Mouse (Mus musculus): ENCODE results near the gene Tns4. TPM values are rescaled to one million over a fixed set of nuclear protein-coding genes. Genes with fewer than 3 reads are reported as not detected.

Gene Tns4
- total RNA-seq, 2 experiments from 2014 or later = not detected

Other genes with a start within 250 kb of the Tns4 start
- gene Wipf2, start 225.7 kb downstream of the Tns4 start, total RNA-seq (2021) = 10 to 100 TPM; 67.3 to 72.9 TPM
- gene Cdc6, start 181.5 kb downstream of the Tns4 start, total RNA-seq (2021) = under 1 TPM; 0.50 to 0.88 TPM
- 10 to 100 TPM; 18.5 to 18.7 TPM for gene Rara, start 161.5 kb downstream of the Tns4 start, total RNA-seq (2021)
- 1 to 10 TPM in 1 of 2 experiments, under 1 TPM in 1; 0.96 to 1.1 TPM for gene Gjd3, start 106.3 kb downstream of the Tns4 start, total RNA-seq (2021)
- gene Top2a, start 65.1 kb downstream of the Tns4 start, total RNA-seq (2021) = 1 to 10 TPM; 2.7 to 3.3 TPM
- gene Igfbp4, start 48.1 kb downstream of the Tns4 start, total RNA-seq (2021) = 10 to 100 TPM; 71.4 to 72.1 TPM
- not detected for gene Ccr7, start 65.8 kb upstream of the Tns4 start, total RNA-seq (2021)
- gene Smarce1, start 141.7 kb upstream of the Tns4 start, total RNA-seq (2021) = 10 to 100 TPM; 56.6 to 60.4 TPM
- gene Krt222, start 154.8 kb upstream of the Tns4 start, total RNA-seq (2021) = 10 to 100 TPM; 23.5 to 23.9 TPM
- not detected for gene Krt24, start 196.0 kb upstream of the Tns4 start, total RNA-seq (2021)
- not detected for gene Krt25, start 233.6 kb upstream of the Tns4 start, total RNA-seq (2021)
- gene Krt26, start 248.7 kb upstream of the Tns4 start, total RNA-seq (2021) = not detected